Mouse (Mus musculus): ENCODE measurements around the gene Nfya.

The Nfya gene

DNA sequence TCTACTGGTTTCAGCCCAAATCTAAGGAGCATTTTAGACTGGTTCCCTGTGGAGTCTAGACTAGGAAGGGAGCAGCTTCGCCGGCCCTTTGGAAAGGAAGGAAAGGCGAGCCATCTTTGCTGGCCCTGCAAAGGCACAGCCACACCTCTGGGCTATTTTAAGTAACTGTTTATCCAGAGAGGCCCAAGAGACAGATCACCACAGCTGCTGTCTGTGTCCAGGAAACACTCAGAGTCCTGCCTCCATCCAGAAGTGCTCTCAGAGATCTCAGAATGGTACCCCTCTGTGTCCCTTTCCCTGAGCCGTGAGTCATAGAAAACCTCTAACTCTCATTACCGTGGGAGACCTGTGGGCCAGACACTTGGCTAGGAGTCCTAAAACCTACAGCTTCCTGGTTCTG lies 20.7 kb upstream of the Nfya start:
- no peak for DNase-seq (ENCODE audit: low spot score)

GRCm38 (mm10) chr17:48427852-48428530 lies 18.3 kb upstream of the Nfya start:
- no peak for DNase-seq (ENCODE audit: low spot score)

- DNase-seq (ENCODE audit: low spot score): no peak
These were observed 17.5 kb upstream of the Nfya start for GRCm38 (mm10) chr17:48426991-48427750.

DNA sequence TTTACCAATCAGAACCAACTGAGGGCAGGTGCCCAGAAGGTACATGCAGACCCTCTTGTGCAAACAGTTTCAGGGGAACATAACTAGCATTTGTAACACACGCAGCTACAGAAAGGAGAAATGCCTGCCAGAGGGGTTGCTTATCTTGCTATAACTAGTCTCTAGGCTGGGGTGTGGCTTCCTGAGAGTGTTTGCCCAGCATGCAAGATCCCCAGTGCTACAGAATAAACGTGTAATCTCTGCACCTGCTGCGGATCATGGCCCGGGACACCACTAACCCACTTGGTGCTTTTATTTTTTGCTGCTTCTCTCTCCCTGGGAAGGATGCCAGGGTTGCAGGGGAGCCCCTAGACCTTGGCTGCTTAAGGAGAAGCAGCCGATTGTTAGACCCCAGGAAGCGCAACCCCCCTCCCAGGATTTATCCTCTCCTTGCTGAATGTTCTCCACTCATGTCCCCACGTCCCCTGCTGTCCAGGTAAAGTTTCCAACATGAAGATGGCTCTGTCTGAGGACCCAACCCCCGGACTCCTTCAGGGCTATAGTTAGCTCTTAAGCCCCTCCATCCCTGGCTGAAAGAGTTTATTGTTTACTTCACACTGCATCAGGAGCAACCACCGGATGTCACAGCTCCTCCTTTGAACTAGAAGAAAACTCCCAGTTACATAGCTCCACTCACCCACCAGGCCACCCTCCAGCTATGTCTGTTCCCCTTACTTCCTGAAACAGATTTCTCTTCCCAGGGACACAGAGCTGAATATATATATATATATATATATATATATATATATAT lies 16.3 kb upstream of the Nfya start:
- DNase-seq (ENCODE audit: low spot score): no peak

GRCm38 (mm10) chr17:48424237-48424636 lies 14.5 kb upstream of the Nfya start:
- DNase-seq (ENCODE audit: low spot score): no peak

DNA sequence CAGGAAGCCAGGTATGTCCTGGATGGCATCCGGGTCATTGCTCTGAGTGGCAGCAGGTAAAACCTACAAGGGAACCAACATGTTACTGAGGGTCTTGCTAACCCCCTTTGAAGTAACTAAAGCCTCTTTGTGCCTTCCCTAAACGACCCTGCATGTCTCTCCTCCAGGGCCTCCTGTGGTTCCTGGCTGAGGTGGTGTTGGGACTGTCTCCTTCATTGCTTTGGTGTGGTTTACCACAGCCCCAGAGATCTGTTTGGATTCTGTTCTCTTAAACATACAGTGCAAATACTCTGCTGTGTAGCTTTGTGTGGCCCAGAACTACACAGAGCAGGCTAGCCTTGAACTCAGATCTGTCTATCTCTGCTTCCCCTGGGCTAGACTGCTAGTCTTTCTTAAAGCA lies 9.9 kb upstream of the Nfya start:
- no peak for DNase-seq (ENCODE audit: low spot score)

DNA sequence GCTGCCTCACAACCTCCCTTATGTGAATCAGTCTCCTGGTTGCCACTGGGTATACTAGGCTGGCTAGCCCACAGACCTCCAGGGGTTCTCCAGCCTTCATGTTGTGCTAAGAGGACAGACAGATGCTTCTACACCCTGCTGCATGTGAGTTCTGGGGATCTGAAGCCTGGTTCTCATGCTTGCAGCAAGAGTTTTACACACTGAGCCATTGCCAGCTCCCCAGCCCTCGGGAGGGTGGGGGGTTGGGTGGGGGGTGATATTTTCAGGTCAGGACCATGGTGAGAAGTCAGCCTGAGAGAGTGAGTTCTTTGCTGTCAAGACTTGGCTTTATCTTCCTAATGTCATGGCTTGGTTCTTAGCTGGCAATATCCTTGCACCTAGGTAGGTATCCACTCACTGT lies 9.1 kb upstream of the Nfya start:
- DNase-seq (ENCODE audit: low spot score): no peak

DNA sequence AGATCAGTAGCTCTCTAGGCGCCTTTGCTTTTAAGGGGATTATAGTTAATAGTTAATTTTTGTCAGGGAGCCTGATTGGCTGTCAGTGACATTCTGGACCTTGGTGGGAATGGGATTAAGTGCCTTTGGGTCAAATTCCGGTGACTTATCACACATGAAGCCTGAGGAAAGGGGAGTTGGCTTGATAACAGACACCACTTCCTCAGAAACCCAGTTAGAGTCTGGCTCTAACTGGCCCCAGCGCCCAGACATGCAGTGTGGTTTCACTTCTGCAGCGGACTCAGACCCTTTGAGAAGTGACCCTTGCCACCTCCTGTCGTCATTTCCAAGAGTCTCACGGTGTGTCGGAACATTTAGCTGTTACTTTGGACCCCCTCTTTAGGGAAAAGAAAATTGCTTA lies 8.5 kb upstream of the Nfya start:
- no peak for DNase-seq (ENCODE audit: low spot score)

DNA sequence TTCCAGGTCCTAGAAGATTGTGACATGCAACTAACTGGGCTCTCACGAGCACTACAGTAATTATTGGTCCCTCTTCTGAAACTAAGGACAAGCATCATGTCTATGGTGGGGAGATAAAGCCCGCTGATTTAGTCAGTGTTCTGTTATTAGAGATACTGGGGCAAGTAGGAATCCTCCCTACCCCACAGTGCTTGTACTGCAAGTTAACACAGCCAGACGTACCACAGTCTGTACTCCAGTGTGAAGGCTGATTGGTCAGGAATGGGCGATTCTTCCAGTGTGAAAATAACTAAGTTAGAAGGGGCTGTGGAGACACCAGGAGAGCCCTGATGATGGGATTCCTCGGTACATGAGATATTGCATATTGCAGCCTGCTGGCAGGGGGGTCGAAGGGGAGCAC lies 7.8 kb upstream of the Nfya start:
- no peak for DNase-seq (ENCODE audit: low spot score)

GRCm38 (mm10) chr17:48416425-48417195 lies 6.9 kb upstream of the Nfya start:
- DNase-seq (ENCODE audit: low spot score): no peak

DNA sequence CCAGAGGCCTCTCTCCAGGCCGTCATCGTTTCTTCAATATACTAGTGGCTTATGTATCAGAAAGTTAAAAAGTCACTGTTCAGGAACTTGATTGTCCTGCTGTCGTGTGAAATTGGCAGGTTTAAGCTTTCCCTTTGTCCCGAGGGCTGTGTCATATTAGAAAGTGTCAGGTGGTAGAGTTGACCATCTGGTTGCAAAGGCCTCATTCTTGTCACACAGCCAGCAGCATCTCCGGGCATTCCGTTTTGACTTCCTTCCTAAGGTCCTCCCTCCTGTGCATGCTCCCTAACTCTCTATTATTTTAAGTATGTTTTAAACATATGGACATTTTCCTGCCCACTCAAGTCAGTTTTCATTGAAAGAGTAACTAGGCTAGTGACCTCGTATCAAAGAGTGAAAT lies 6.3 kb upstream of the Nfya start:
- DNase-seq (ENCODE audit: low spot score): no peak

GRCm38 (mm10) chr17:48411241-48411640 lies 1.5 kb upstream of the Nfya start:
- DNase-seq (ENCODE audit: low spot score): no peak

- DNase-seq (ENCODE audit: low spot score): no peak
These were observed 636 bp upstream of the Nfya start for GRCm38 (mm10) chr17:48410299-48410785.

- DNase-seq (ENCODE audit: low spot score): peak; percentile 54
These were observed 997 bp downstream of the Nfya start for GRCm38 (mm10) chr17:48408526-48409291.

- DNase-seq (ENCODE audit: low spot score): no peak
These were observed 1.7 kb downstream of the Nfya start for GRCm38 (mm10) chr17:48407910-48408525.

- DNase-seq (ENCODE audit: low spot score): no peak
These were observed 2.6 kb downstream of the Nfya start for GRCm38 (mm10) chr17:48407154-48407553.

DNA sequence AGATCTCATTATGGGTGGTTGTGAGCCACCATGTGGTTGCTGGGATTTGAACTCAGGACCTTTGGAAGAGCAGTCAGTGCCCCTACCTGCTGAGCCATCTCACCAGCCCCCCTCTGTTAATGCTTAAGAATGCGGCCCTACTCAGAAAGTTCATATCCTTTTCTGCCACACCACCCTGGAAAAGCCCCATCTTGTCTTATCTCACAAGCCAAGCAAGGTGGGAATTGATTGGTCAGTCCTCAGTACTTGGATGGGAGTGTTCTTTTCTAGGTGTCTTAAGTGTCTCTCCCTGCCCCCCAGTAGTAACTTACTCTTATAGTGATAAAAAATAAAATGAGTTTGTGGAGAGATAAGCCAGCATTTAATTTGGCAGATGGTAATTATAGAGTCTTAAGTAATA lies 5.0 kb downstream of the Nfya start:
- no peak for DNase-seq (ENCODE audit: low spot score)

DNA sequence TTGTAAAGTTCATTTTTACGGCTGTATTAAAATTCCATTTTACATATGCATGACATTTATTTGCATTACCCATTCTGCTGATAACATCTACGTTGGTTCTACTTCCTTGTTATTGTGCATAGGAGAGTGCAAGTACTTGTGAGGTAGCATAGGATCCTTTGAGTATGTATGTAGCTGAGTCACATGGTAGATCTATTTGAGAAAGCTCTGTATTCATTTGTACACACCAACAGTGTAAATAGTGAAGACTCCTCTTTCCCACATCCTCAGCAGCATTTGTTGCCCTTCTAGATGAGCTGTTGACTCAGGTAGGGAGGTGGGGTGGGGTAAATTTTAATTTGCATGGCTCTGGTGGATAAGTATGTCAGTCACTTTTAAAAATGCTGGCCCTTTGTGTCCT lies 5.9 kb downstream of the Nfya start:
- no peak for DNase-seq (ENCODE audit: low spot score)

DNA sequence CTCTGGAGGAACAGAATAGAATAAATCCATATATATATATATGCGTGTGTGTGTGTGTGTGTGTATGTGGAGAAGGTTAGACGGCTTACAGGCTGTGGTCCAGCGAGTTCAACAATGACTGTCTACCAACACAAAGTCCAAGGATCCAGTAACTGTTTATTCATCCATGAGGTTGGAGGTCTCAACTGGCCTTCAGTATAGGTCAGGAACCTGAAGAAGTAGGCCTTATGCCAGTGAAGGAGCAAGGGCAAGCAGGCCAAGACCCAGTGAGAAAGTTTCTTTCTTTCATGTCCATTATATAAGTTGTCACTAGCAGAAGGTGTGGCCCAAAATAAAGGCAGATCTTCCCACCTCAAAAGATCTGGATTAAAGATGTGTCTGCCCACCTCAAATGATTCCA lies 7.0 kb downstream of the Nfya start:
- DNase-seq (ENCODE audit: low spot score): no peak

DNA sequence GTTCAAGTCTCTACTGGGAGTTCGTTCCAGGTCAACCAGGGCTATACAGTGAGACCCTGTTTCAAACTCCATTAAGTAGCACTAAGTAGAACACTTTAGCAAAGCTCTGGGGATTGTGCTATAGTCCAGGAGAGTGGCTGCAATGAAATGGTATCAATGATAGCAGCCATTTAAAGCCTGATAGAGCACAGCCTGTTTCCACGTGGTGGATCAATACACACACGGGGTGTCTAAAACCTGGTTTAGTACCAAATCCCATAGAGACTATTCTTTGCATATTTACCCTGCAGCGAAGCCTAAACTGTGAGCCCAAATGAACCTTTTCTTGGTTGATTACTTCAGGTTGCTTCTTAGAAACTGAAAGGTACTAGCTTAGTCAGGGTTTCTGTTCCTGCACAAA lies 8.0 kb downstream of the Nfya start:
- no peak for DNase-seq (ENCODE audit: low spot score)

- DNase-seq (ENCODE audit: low spot score): no peak
These were observed 17.1 kb downstream of the Nfya start for GRCm38 (mm10) chr17:48392616-48393015.

Measured in ovary, adult 18-20 months (tissue).